Mouse (Mus musculus): ENCODE data around the gene Il5ra.
A peak's percentile ranks its signal among the peaks of the same experiment; 100 is the strongest.

Il5ra gene

DNA sequence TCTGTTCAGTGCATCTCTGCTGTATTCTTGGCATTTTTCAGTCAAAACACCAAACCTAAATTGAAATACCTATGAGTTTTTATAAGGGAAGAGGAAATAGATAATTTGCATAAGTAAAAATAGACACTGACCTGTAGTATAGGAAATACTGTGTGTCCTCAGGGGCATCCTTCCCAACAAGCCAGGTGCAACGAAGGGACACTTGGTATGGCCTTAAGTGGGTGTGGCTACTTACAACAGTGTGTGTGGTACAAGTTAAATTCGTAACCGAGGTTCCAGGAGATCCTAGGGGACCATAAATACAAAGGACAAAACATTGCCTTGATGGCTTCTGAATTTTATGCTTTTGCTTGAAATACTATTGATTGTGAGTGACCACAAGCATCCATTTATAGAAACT lies 10.6 kb downstream of the Il5ra start:
- no peak for DNase-seq (ENCODE audit: low spot score)

DNA sequence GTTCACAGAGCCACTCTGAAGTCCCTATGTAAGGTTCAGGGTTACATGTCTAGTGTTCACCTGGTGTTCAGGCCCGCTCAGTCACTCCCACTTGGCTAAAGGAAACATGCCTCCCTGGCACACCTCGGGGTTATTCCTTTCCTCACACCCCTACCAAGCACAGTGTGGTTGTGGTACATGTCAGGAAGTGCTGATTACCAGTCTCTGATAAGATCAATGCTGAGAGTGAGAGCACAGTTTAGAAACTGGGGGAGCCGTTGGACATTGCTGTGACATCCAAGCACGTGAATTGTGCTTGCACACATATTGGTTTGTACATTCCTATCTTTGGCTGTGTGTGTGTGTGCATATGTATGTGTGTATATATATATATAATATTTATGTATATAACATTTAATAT lies 16.3 kb downstream of the Il5ra start:
- DNase-seq (ENCODE audit: low spot score): no peak

GRCm38 (mm10) chr6:106729682-106730314 lies 19.0 kb downstream of the Il5ra start:
- DNase-seq (ENCODE audit: low spot score): no peak

GRCm38 (mm10) chr6:106727703-106728102 lies 21.1 kb downstream of the Il5ra start:
- no peak for DNase-seq (ENCODE audit: low spot score)

GRCm38 (mm10) chr6:106726078-106726477 lies 22.8 kb downstream of the Il5ra start:
- DNase-seq (ENCODE audit: low spot score): no peak

DNA sequence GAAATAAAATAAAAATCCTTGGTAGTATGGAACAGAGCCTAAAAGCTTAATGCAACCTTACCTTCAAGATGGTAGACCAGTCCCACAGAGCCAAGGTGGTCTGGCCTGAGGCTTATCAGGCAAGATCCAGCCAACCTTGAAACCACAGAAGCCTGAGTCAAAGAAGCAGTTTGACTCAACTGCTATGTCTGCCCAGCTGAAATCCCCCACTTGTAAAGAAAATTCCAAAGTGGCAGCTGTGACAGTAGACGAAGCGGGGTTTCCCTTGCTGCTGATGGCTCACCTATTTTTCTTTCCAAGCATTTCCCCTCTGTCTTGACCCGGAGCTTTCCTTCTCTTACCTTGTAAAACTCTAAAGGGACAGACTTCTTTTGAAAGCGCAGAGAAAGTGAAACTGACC lies 23.2 kb downstream of the Il5ra start:
- no peak for DNase-seq (ENCODE audit: low spot score)

DNA sequence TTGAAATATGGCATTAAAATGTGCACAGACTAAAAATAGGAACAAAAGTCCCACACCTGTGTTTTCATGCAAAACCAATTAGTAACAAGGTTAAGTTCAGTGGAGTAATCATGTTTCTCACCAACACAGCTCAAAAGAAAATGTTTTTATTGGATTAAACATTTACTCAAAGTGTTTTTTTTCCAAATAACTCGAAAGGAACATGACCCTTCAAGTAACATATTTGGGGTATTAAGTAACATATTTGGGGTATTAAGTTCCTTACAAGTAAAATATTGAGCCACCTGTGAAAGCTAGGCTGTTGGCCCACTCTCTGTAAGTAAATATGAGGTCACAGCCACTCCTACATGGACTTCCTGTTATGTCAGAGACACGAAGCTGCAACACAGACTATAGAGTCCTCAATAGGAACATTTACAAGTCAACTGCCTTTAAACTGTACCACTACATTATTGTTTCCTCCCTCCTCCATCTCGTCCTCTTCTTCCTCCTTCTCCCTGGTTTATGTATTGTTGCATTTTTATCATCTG lies 43.3 kb downstream of the Il5ra start:
- DNase-seq (ENCODE audit: low spot score): no peak

DNA sequence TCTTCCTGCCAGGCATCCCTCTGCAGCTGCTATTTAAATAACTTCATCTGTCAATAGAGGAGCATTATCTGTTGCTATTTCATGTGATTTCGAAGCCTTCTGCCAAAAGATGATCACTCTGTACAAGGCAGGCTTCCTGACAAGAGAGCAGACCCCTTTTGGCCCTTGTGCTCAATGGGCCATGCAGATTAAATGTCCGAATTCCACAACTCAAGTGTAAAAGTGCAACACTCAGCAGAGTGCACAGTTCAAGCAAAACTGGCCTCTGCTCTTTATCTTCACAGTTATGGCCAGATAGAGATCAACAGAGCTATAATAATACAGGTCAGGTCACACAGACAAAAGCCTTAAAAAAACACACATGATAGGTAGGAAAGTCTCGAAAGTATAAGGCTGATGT lies 46.9 kb downstream of the Il5ra start:
- no peak for DNase-seq (ENCODE audit: low spot score)

DNA sequence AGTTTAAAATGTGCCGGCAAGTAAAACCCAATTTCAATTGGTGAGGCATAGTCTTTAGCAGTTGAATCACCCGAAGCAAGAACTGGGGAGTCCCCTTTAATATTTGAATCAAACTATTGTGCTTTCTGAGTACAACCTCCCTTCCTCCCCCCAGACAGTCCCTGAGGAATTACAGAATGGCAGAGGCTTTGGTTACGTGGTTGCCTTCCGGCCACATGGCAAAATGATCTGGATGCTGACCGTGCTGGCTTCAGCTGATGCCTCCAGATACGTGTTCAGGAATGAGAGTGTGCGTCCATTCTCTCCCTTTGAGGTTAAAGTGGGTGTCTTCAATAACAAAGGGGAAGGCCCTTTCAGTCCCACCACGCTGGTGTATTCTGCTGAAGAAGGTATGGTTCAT lies 73.3 kb downstream of the Il5ra start:
- DNase-seq (ENCODE audit: low spot score): no peak

GRCm38 (mm10) chr6:106663780-106664651 lies 84.8 kb downstream of the Il5ra start:
- DNase-seq (ENCODE audit: low spot score): peak; percentile 72
